Mouse (Mus musculus): ENCODE measurements at regions not wholly inside any gene's neighbourhood (a gene's known extent, or its start where the extent isn't known, plus 50 kb on each side); places are given as distances from the start of the nearest gene placed in this dataset.

- ATAC-seq (replicated peaks; ENCODE audit: low FRiP score) (no peak), DNase-seq (ENCODE audit: low spot score) (no peak)
- Histone ChIP-seq H3K4me2 (no peak overlapping the region), H3K9ac (ENCODE audit: low read depth, low read length) (no peak overlapping the region), H3K27me3 (replicated peaks; ENCODE audit: control insufficient read depth, insufficient read depth, low read length) (no peaks in the 10 kb centered on the region), H3K27ac (ENCODE audit: low read depth, low read length) (no peak overlapping the region), H3K4me1 (replicated peaks; ENCODE audit: control insufficient read depth, insufficient read depth, low read length) (no peaks in the 10 kb centered on the region), H3K4me3 (ENCODE audit: low read depth, low read length) (no peak overlapping the region), H3K9me3 (ENCODE audit: control insufficient read depth, low read length) (no peaks in the 10 kb centered on the region), H3K36me3 (ENCODE audit: control insufficient read depth, insufficient read depth, low read length) (no peaks in the 10 kb centered on the region)
- 55% methylated on average over 4 of the region's 4 CpGs for WGBS
Observed at GRCm38 (mm10) chr19:14847120-14847519, 249.3 kb upstream of the Tle4 start.

- no peaks in the 10 kb centered on the region for H3K36me3 ChIP-seq (ENCODE audit: control insufficient read depth, insufficient read depth, low read length)
- ATAC-seq (replicated peaks; ENCODE audit: low FRiP score) (no peak), DNase-seq (ENCODE audit: low spot score) (no peak)
- H3K27me3 ChIP-seq (replicated peaks; ENCODE audit: control insufficient read depth, insufficient read depth, low read length): no peaks in the 10 kb centered on the region
- no peak overlapping the region for H3K4me2 ChIP-seq
- H3K4me3 ChIP-seq (ENCODE audit: low read depth, low read length): no peak overlapping the region
- H3K27ac ChIP-seq (ENCODE audit: low read depth, low read length): no peak overlapping the region
- H3K9ac ChIP-seq (ENCODE audit: low read depth, low read length): no peak overlapping the region
- H3K9me3 ChIP-seq (ENCODE audit: control insufficient read depth, low read length): no peaks in the 10 kb centered on the region
- no peaks in the 10 kb centered on the region for H3K4me1 ChIP-seq (replicated peaks; ENCODE audit: control insufficient read depth, insufficient read depth, low read length)
- WGBS: 70% methylated on average over 8 of the region's 8 CpGs
Observed at GRCm38 (mm10) chr19:14835629-14836028, 237.8 kb upstream of the Tle4 start.

- Histone ChIP-seq H3K36me3 (ENCODE audit: control insufficient read depth, insufficient read depth, low read length) (no peaks in the 10 kb centered on the region), H3K9me3 (ENCODE audit: control insufficient read depth, low read length) (no peaks in the 10 kb centered on the region), H3K4me3 (ENCODE audit: low read depth, low read length) (no peak overlapping the region), H3K4me1 (replicated peaks; ENCODE audit: control insufficient read depth, insufficient read depth, low read length) (no peaks in the 10 kb centered on the region), H3K9ac (ENCODE audit: low read depth, low read length) (no peak overlapping the region), H3K27me3 (replicated peaks; ENCODE audit: control insufficient read depth, insufficient read depth, low read length) (no peaks in the 10 kb centered on the region), H3K4me2 (no peak overlapping the region), H3K27ac (ENCODE audit: low read depth, low read length) (no peak overlapping the region)
- no peak for ATAC-seq (replicated peaks; ENCODE audit: low FRiP score)
- no peak for DNase-seq (ENCODE audit: low spot score)
- 65% methylated on average over 3 of the region's 3 CpGs for WGBS
Observed at GRCm38 (mm10) chr19:14816354-14816753, 218.5 kb upstream of the Tle4 start.

- Histone ChIP-seq H3K9me3 (ENCODE audit: control insufficient read depth, low read length) (no peaks in the 10 kb centered on the region), H3K36me3 (ENCODE audit: control insufficient read depth, insufficient read depth, low read length) (no peaks in the 10 kb centered on the region), H3K4me3 (ENCODE audit: low read depth, low read length) (no peak overlapping the region), H3K9ac (ENCODE audit: low read depth, low read length) (no peak overlapping the region), H3K4me1 (replicated peaks; ENCODE audit: control insufficient read depth, insufficient read depth, low read length) (no peaks in the 10 kb centered on the region), H3K27ac (ENCODE audit: low read depth, low read length) (no peak overlapping the region), H3K4me2 (no peak overlapping the region), H3K27me3 (replicated peaks; ENCODE audit: control insufficient read depth, insufficient read depth, low read length) (no peaks in the 10 kb centered on the region)
- 71% methylated on average over 6 of the region's 6 CpGs for WGBS
- DNase-seq (ENCODE audit: low spot score) (no peak), ATAC-seq (replicated peaks; ENCODE audit: low FRiP score) (no peak)
Observed at GRCm38 (mm10) chr19:14806787-14807186, 208.9 kb upstream of the Tle4 start.

- Histone ChIP-seq H3K9ac (ENCODE audit: low read depth, low read length) (no peak overlapping the region), H3K9me3 (ENCODE audit: control insufficient read depth, low read length) (no peaks in the 10 kb centered on the region), H3K4me2 (no peak overlapping the region), H3K4me1 (replicated peaks; ENCODE audit: control insufficient read depth, insufficient read depth, low read length) (no peaks in the 10 kb centered on the region), H3K27me3 (replicated peaks; ENCODE audit: control insufficient read depth, insufficient read depth, low read length) (peaks cover 2% of the 10 kb centered on the region; the same call in 1 of the 2 replicates), H3K27ac (ENCODE audit: low read depth, low read length) (no peak overlapping the region), H3K36me3 (ENCODE audit: control insufficient read depth, insufficient read depth, low read length) (no peaks in the 10 kb centered on the region), H3K4me3 (ENCODE audit: low read depth, low read length) (no peak overlapping the region)
- ATAC-seq (replicated peaks; ENCODE audit: low FRiP score): no peak
- 16% methylated on average over 5 of the region's 5 CpGs for WGBS
- DNase-seq (ENCODE audit: low spot score): no peak
Observed at GRCm38 (mm10) chr19:14802909-14803650, 205.2 kb upstream of the Tle4 start.

GRCm38 (mm10) chr19:14801669-14802068 is 203.8 kb upstream of the Tle4 start:
- H3K4me2 ChIP-seq: no peak overlapping the region
- no peak overlapping the region for H3K4me3 ChIP-seq (ENCODE audit: low read depth, low read length)
- no peaks in the 10 kb centered on the region for H3K36me3 ChIP-seq (ENCODE audit: control insufficient read depth, insufficient read depth, low read length)
- 84% methylated on average over 8 of the region's 8 CpGs for WGBS
- no peaks in the 10 kb centered on the region for H3K4me1 ChIP-seq (replicated peaks; ENCODE audit: control insufficient read depth, insufficient read depth, low read length)
- no peak overlapping the region for H3K9ac ChIP-seq (ENCODE audit: low read depth, low read length)
- no peaks in the 10 kb centered on the region for H3K9me3 ChIP-seq (ENCODE audit: control insufficient read depth, low read length)
- ATAC-seq (replicated peaks; ENCODE audit: low FRiP score) (no peak), DNase-seq (ENCODE audit: low spot score) (no peak)
- peaks cover 2% of the 10 kb centered on the region; the same call in 1 of the 2 replicates for H3K27me3 ChIP-seq (replicated peaks; ENCODE audit: control insufficient read depth, insufficient read depth, low read length)
- H3K27ac ChIP-seq (ENCODE audit: low read depth, low read length): no peak overlapping the region

GRCm38 (mm10) chr19:14799002-14799401 is 201.2 kb upstream of the Tle4 start:
- H3K4me1 ChIP-seq (replicated peaks; ENCODE audit: control insufficient read depth, insufficient read depth, low read length): no peaks in the 10 kb centered on the region
- ATAC-seq (replicated peaks; ENCODE audit: low FRiP score): no peak
- 68% methylated on average over 6 of the region's 6 CpGs for WGBS
- no peak overlapping the region for H3K4me3 ChIP-seq (ENCODE audit: low read depth, low read length)
- H3K9me3 ChIP-seq (ENCODE audit: control insufficient read depth, low read length): no peaks in the 10 kb centered on the region
- no peaks in the 10 kb centered on the region for H3K36me3 ChIP-seq (ENCODE audit: control insufficient read depth, insufficient read depth, low read length)
- H3K27me3 ChIP-seq (replicated peaks; ENCODE audit: control insufficient read depth, insufficient read depth, low read length): peaks cover 2% of the 10 kb centered on the region; the same call in 1 of the 2 replicates
- H3K9ac ChIP-seq (ENCODE audit: low read depth, low read length): no peak overlapping the region
- H3K4me2 ChIP-seq: no peak overlapping the region
- H3K27ac ChIP-seq (ENCODE audit: low read depth, low read length): no peak overlapping the region
- no peak for DNase-seq (ENCODE audit: low spot score)

- Histone ChIP-seq H3K27me3 (replicated peaks; ENCODE audit: control insufficient read depth, insufficient read depth, low read length) (peaks cover 2% of the 10 kb centered on the region; the same call in 1 of the 2 replicates), H3K36me3 (ENCODE audit: control insufficient read depth, insufficient read depth, low read length) (no peaks in the 10 kb centered on the region), H3K9me3 (ENCODE audit: control insufficient read depth, low read length) (no peaks in the 10 kb centered on the region), H3K4me3 (ENCODE audit: low read depth, low read length) (no peak overlapping the region), H3K4me2 (no peak overlapping the region), H3K4me1 (replicated peaks; ENCODE audit: control insufficient read depth, insufficient read depth, low read length) (no peaks in the 10 kb centered on the region), H3K9ac (ENCODE audit: low read depth, low read length) (no peak overlapping the region), H3K27ac (ENCODE audit: low read depth, low read length) (no peak overlapping the region)
- ATAC-seq (replicated peaks; ENCODE audit: low FRiP score) (no peak), DNase-seq (ENCODE audit: low spot score) (no peak)
- 64% methylated on average over 7 of the region's 7 CpGs for WGBS
Observed at GRCm38 (mm10) chr19:14798417-14798816, 200.6 kb upstream of the Tle4 start.

- Histone ChIP-seq H3K9ac (ENCODE audit: low read depth, low read length) (no peak overlapping the region), H3K4me1 (replicated peaks; ENCODE audit: control insufficient read depth, insufficient read depth, low read length) (no peaks in the 10 kb centered on the region), H3K27ac (ENCODE audit: low read depth, low read length) (no peak overlapping the region), H3K36me3 (ENCODE audit: control insufficient read depth, insufficient read depth, low read length) (no peaks in the 10 kb centered on the region), H3K4me2 (no peak overlapping the region), H3K4me3 (ENCODE audit: low read depth, low read length) (no peak overlapping the region), H3K27me3 (replicated peaks; ENCODE audit: control insufficient read depth, insufficient read depth, low read length) (0 out of 2 replicates have a peak, but pooled peaks cover 2% of the 10 kb centered on the region), H3K9me3 (ENCODE audit: control insufficient read depth, low read length) (no peaks in the 10 kb centered on the region)
- DNase-seq (ENCODE audit: low spot score): no peak
- ATAC-seq (replicated peaks; ENCODE audit: low FRiP score): no peak
- 74% methylated on average over 5 of the region's 5 CpGs for WGBS
Observed at GRCm38 (mm10) chr19:14795910-14796309, 198.1 kb upstream of the Tle4 start.

Measured in liver, embryonic 11.5 days (tissue).